Mouse (Mus musculus): ENCODE results near the gene Sgip1. TPM values are rescaled to one million over a fixed set of nuclear protein-coding genes. Genes with fewer than 3 reads are reported as not detected.

Gene Sgip1
- polyA plus RNA-seq, 1 experiment from 2014 or later = 21.6 TPM

DNA sequence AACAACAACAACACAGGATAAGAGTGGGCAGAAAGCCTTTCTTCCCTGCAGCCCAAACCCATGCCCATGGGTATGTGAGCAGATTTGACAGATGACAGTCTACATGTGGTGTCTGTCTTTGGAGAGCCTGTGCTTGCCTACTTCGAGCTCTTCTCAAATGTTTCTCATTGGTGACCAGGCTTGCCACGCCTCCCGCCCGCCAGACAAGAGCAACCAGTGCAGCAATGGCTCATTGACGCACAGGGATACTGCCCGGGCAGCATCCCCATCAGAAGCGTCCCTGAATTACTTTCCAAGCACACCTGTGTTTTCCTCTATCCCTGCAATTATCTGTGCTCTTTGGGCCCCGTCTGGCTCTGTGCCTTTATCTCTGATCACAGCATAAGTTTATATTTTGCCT is 72.2 kb downstream of the Sgip1 start:
- Histone ChIP-seq H3K4me1 (ENCODE audit: control insufficient read depth, insufficient read depth, low read length) (no peaks in the 10 kb centered on the region), H3K4me3 (ENCODE audit: low read depth, low read length) (no peak overlapping the region), H3K27me3 (replicated peaks; ENCODE audit: control insufficient read depth, insufficient read depth, low read length) (no peaks in the 10 kb centered on the region), H3K9me3 (replicated peaks; ENCODE audit: control insufficient read depth, low read length) (no peaks in the 10 kb centered on the region), H3K27ac (ENCODE audit: low read depth, low read length) (no peak overlapping the region), H3K9ac (ENCODE audit: low read length) (no peak overlapping the region), H3K36me3 (ENCODE audit: control insufficient read depth, insufficient read depth, low read length) (no peaks in the 10 kb centered on the region), H3K4me2 (ENCODE audit: low read length) (no peak overlapping the region)
- DNase-seq (ENCODE audit: low spot score) (no peak), ATAC-seq (no peak)
- 88% methylated on average over 8 of the region's 8 CpGs for WGBS

DNA sequence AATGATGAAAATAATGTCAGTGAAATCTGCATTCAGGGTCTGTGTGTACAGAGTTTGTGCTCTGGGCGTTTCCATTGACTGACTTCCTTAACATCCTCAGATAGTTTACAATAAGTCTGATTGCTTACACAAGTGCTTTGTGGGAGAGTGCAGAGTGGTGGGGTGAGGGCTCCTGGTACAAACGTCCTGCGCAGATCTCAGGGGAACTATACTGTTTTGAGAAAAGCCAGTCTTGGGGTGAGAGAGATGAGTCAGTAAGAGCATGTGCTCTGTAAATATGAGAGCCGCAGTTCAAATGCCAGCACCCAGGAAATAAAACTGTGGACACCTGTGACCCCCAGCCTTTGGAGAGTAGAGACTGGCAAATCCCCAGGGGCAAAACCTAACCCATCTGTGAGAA is 80.7 kb downstream of the Sgip1 start:
- Histone ChIP-seq H3K4me1 (ENCODE audit: control insufficient read depth, insufficient read depth, low read length) (no peaks in the 10 kb centered on the region), H3K9ac (ENCODE audit: low read length) (no peak overlapping the region), H3K9me3 (replicated peaks; ENCODE audit: control insufficient read depth, low read length) (no peaks in the 10 kb centered on the region), H3K27ac (ENCODE audit: low read depth, low read length) (no peak overlapping the region), H3K27me3 (replicated peaks; ENCODE audit: control insufficient read depth, insufficient read depth, low read length) (no peaks in the 10 kb centered on the region), H3K4me2 (ENCODE audit: low read length) (no peak overlapping the region), H3K4me3 (ENCODE audit: low read depth, low read length) (no peak overlapping the region), H3K36me3 (ENCODE audit: control insufficient read depth, insufficient read depth, low read length) (no peaks in the 10 kb centered on the region)
- WGBS = 83% methylated on average over 4 of the region's 4 CpGs
- ATAC-seq = no peak
- DNase-seq (ENCODE audit: low spot score) = no peak

DNA sequence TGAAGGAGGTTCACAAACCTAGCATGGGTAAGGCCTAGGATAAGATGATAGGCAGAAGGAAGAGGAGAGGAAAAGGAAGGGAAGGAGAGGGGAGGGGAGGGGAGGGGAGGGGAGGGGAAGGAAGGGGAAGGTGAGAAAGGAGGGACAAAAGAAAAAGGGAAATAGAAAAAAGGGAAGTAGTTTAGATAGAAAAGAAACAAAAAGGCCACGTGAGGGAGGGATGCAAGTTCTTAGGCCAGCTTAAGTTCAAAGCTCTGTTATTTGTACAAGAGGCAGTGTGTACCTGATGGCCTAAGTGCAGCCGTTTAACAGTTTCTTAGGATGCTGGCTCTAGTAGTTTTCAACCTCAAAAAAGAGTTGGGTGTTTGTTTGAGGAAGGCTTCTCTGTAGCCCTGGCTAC is 83.4 kb downstream of the Sgip1 start:
- WGBS = 77% methylated on average over 2 of the region's 2 CpGs
- Histone ChIP-seq H3K4me2 (ENCODE audit: low read length) (no peak overlapping the region), H3K9me3 (replicated peaks; ENCODE audit: control insufficient read depth, low read length) (no peaks in the 10 kb centered on the region), H3K27me3 (replicated peaks; ENCODE audit: control insufficient read depth, insufficient read depth, low read length) (no peaks in the 10 kb centered on the region), H3K9ac (ENCODE audit: low read length) (no peak overlapping the region), H3K4me1 (ENCODE audit: control insufficient read depth, insufficient read depth, low read length) (no peaks in the 10 kb centered on the region), H3K36me3 (ENCODE audit: control insufficient read depth, insufficient read depth, low read length) (no peaks in the 10 kb centered on the region), H3K27ac (ENCODE audit: low read depth, low read length) (no peak overlapping the region), H3K4me3 (ENCODE audit: low read depth, low read length) (no peak overlapping the region)
- no peak for DNase-seq (ENCODE audit: low spot score)
- ATAC-seq = no peak

DNA sequence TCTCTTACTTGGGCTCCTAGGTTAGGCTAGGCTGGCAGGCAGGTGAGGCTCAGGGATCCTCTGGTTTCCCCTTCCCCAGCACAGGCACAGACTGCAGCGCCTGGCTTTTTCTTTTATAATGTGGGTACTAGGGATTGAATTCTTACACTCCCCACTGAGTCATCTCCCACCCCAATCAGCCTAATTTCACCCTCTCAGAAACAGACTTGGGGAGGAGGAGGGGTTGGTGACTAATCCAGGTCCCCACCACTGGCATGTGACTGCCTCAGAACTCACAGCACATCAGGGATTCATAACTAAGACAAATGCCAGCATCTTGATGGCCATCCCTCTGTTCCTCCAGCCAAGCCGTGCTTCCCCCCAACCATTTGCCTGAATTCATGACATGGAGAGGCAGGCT is 85.1 kb downstream of the Sgip1 start:
- no peak for ATAC-seq
- Histone ChIP-seq H3K4me2 (ENCODE audit: low read length) (no peak overlapping the region), H3K27me3 (replicated peaks; ENCODE audit: control insufficient read depth, insufficient read depth, low read length) (no peaks in the 10 kb centered on the region)

DNA sequence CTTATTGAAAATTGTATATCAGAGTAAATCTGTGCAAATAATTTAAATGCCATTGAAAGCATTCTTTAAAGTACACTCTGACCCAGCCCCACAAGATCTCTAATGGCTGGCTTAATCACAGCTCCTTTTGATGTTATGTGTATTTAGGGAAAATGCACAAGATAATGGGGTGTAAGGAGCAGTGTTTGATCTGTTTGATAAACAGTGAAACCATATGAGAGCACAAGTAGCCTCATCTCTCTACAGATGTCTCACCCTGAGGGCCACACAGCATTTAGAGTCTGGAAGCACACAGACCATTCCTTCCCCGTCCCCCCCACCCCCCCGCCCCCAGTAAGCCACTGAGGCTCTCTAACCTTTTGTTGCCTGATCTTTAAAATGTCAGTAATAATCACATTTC is 87.4 kb downstream of the Sgip1 start:
- Histone ChIP-seq H3K9ac (ENCODE audit: low read length) (no peak overlapping the region), H3K36me3 (ENCODE audit: control insufficient read depth, insufficient read depth, low read length) (no peaks in the 10 kb centered on the region), H3K4me1 (ENCODE audit: control insufficient read depth, insufficient read depth, low read length) (no peaks in the 10 kb centered on the region), H3K27me3 (replicated peaks; ENCODE audit: control insufficient read depth, insufficient read depth, low read length) (no peaks in the 10 kb centered on the region), H3K9me3 (replicated peaks; ENCODE audit: control insufficient read depth, low read length) (no peaks in the 10 kb centered on the region), H3K4me3 (ENCODE audit: low read depth, low read length) (no peak overlapping the region), H3K4me2 (ENCODE audit: low read length) (no peak overlapping the region), H3K27ac (ENCODE audit: low read depth, low read length) (no peak overlapping the region)
- DNase-seq (ENCODE audit: low spot score) (no peak), ATAC-seq (no peak)
- WGBS = 81% methylated on average over 2 of the region's 2 CpGs

More for the DNA sequence above, 85.1 kb downstream of the Sgip1 start:
- H3K9me3 ChIP-seq (replicated peaks; ENCODE audit: control insufficient read depth, low read length) = no peaks in the 10 kb centered on the region
- H3K4me3 ChIP-seq (ENCODE audit: low read depth, low read length) = no peak overlapping the region
- H3K27ac ChIP-seq (ENCODE audit: low read depth, low read length) = no peak overlapping the region
- H3K9ac ChIP-seq (ENCODE audit: low read length) = no peak overlapping the region
- no peaks in the 10 kb centered on the region for H3K4me1 ChIP-seq (ENCODE audit: control insufficient read depth, insufficient read depth, low read length)
- no peak for DNase-seq (ENCODE audit: low spot score)
- 85% methylated on average over 2 of the region's 2 CpGs for WGBS
- H3K36me3 ChIP-seq (ENCODE audit: control insufficient read depth, insufficient read depth, low read length) = no peaks in the 10 kb centered on the region

DNA sequence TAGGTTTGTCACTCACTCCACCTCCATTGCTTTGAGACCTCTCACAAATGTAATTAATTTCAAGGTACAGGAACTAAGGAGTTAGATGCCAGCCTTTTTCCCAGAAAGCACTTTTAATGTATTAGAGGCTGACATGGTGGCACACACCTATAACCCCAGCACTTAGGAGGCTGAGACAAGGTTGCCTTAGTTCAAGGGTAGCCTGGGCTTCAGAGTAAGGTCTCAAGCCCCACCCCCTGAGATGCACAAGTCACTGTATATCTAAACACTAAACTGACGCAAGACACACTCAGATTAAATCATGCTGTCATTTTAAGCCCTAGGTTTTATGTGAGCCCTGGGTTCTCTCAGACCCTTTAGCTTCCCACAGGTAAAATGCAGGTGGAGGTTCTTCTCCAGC is 92.1 kb downstream of the Sgip1 start:
- no peak overlapping the region for H3K27ac ChIP-seq (ENCODE audit: low read depth, low read length)

DNA sequence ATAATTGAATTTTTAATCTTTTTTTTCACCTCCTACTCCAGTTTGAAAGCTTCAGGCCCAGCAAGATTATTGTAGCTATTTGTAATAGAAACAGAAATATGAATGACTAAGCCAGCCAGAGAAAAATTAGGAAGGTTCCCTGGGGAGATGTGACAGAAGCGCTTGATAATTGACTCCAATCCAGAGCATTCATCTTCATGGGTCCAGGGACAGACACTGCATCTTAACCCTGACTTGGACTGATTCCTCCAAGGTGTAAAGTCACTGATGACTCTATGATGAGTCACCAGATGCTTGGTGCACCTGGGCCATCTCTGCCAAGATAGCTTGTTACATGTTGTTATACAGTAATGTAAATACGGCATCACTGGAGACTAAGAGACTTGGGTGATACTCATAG is 92.6 kb downstream of the Sgip1 start:
- DNase-seq (ENCODE audit: low spot score) (no peak), ATAC-seq (no peak)
- H3K4me3 ChIP-seq (ENCODE audit: low read depth, low read length) = no peak overlapping the region
- H3K27me3 ChIP-seq (replicated peaks; ENCODE audit: control insufficient read depth, insufficient read depth, low read length) = no peaks in the 10 kb centered on the region
- H3K9me3 ChIP-seq (replicated peaks; ENCODE audit: control insufficient read depth, low read length) = no peaks in the 10 kb centered on the region
- H3K4me1 ChIP-seq (ENCODE audit: control insufficient read depth, insufficient read depth, low read length) = no peaks in the 10 kb centered on the region
- 93% methylated on average over 2 of the region's 2 CpGs for WGBS
- H3K9ac ChIP-seq (ENCODE audit: low read length) = no peak overlapping the region
- H3K4me2 ChIP-seq (ENCODE audit: low read length) = no peak overlapping the region
- H3K27ac ChIP-seq (ENCODE audit: low read depth, low read length) = no peak overlapping the region
- H3K36me3 ChIP-seq (ENCODE audit: control insufficient read depth, insufficient read depth, low read length) = no peaks in the 10 kb centered on the region

More for the DNA sequence above, 92.1 kb downstream of the Sgip1 start:
- ATAC-seq (no peak), DNase-seq (ENCODE audit: low spot score) (no peak)
- H3K9me3 ChIP-seq (replicated peaks; ENCODE audit: control insufficient read depth, low read length) = no peaks in the 10 kb centered on the region
- no peak overlapping the region for H3K4me3 ChIP-seq (ENCODE audit: low read depth, low read length)
- H3K27me3 ChIP-seq (replicated peaks; ENCODE audit: control insufficient read depth, insufficient read depth, low read length) = no peaks in the 10 kb centered on the region
- H3K36me3 ChIP-seq (ENCODE audit: control insufficient read depth, insufficient read depth, low read length) = no peaks in the 10 kb centered on the region
- H3K4me1 ChIP-seq (ENCODE audit: control insufficient read depth, insufficient read depth, low read length) = no peaks in the 10 kb centered on the region
- no peak overlapping the region for H3K9ac ChIP-seq (ENCODE audit: low read length)
- no peak overlapping the region for H3K4me2 ChIP-seq (ENCODE audit: low read length)
- WGBS = 89% methylated on average over 1 of the region's 1 CpGs

DNA sequence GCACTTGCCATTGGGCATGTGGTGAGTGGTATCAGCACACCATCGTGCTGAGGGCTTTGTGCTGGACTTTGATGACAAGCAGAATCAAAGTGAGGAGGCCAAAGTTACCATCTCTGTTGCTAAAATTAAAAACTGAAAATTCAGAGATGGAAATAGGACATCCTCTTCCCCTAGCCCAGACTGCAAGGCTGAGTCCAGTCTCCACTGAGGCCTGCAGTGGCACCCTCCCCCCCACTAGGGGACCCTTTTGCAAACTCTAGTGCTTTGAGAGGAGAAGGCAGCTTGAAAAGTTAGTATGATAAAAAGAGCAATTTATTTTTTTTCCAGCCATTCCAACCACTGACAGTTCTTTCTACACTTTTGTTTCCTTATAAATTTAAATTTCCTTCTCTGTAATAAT is 93.6 kb downstream of the Sgip1 start:
- H3K4me3 ChIP-seq (ENCODE audit: low read depth, low read length) = no peak overlapping the region
- no peaks in the 10 kb centered on the region for H3K36me3 ChIP-seq (ENCODE audit: control insufficient read depth, insufficient read depth, low read length)
- H3K9ac ChIP-seq (ENCODE audit: low read length) = no peak overlapping the region
- H3K4me1 ChIP-seq (ENCODE audit: control insufficient read depth, insufficient read depth, low read length) = no peaks in the 10 kb centered on the region
- H3K27ac ChIP-seq (ENCODE audit: low read depth, low read length) = no peak overlapping the region
- no peak for DNase-seq (ENCODE audit: low spot score)
- 82% methylated on average over 1 of the region's 1 CpGs for whole genome bisulfite sequencing
- no peak for ATAC-seq
- no peaks in the 10 kb centered on the region for H3K9me3 ChIP-seq (replicated peaks; ENCODE audit: control insufficient read depth, low read length)
- H3K27me3 ChIP-seq (replicated peaks; ENCODE audit: control insufficient read depth, insufficient read depth, low read length) = no peaks in the 10 kb centered on the region
- H3K4me2 ChIP-seq (ENCODE audit: low read length) = no peak overlapping the region

DNA sequence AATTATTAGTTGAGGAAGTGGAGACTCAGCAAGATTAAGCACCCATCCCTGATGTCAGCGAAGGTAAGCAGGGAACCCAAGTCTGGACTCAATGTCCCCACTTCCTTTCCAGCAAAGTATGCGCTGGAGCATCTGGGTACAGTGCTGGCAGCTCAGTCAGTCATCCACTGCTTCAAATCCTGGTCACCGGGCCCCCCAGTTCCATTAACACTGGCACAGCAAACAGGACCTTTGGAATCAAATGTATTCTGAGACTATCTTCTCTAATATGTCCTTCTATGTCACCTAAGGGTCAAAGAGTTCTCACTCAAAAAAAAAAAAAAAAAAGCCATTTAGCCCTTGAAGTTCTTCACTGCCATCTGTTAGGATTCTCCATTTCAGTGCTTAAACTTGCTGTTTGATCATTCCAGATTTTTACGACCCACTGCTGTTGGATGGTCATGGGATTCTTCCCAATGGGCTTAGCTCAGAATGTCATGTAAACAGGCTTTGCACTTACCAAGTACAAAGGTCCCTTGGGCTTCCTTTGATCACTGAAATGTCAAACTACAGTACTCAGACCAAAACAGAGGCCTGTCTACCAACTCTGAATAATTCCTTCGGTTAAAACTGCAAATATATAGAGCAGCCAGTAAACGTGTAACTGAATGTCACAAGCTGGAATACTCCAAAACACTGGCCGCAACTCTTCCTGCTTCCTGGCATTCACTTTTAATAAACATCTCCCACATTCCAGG is 99.1 kb downstream of the Sgip1 start:
- H3K9me3 ChIP-seq (replicated peaks; ENCODE audit: control insufficient read depth, low read length) = no peaks in the 10 kb centered on the region
- H3K9ac ChIP-seq (ENCODE audit: low read length) = no peak overlapping the region
- no peak overlapping the region for H3K4me3 ChIP-seq (ENCODE audit: low read depth, low read length)
- WGBS = 73% methylated on average over 7 of the region's 7 CpGs
- no peaks in the 10 kb centered on the region for H3K36me3 ChIP-seq (ENCODE audit: control insufficient read depth, insufficient read depth, low read length)
- H3K4me2 ChIP-seq (ENCODE audit: low read length) = no peak overlapping the region
- H3K27me3 ChIP-seq (replicated peaks; ENCODE audit: control insufficient read depth, insufficient read depth, low read length) = no peaks in the 10 kb centered on the region
- DNase-seq (ENCODE audit: low spot score) (peak; percentile 16), ATAC-seq (peak; percentile 34; the same call in 1 of the 2 replicates)
- H3K27ac ChIP-seq (ENCODE audit: low read depth, low read length) = no peak overlapping the region; the same call in 1 of the 2 replicates
- peaks cover 10% of the 10 kb centered on the region; the same call in 1 of the 2 replicates for H3K4me1 ChIP-seq (ENCODE audit: control insufficient read depth, insufficient read depth, low read length)
